Mouse (Mus musculus) small intestine, adult 2 months (tissue): ENCODE results near the gene Alkbh2.

Experiments used
- CTCF ChIP-seq: fragments of 200-500 bp; IDR thresholded peaks from 2 replicates; pipeline ENCODE4 v1.5.1; 2012; ENCODE audit warnings: low read depth, mild to moderate bottlenecking, control low read depth, inconsistent platforms, low read length, moderate library complexity, mixed read lengths; ENCODE audit not compliant: insufficient replicate concordance, insufficient read length; ENCODE audit errors: extremely low read depth
- POLR2A ChIP-seq: fragments of 200-500 bp; IDR thresholded peaks from 2 replicates; pipeline ENCODE4 v1.6.1; 2012; ENCODE audit warnings: low read depth, mild to moderate bottlenecking, control low read depth, inconsistent platforms, low read length, moderate library complexity

DNA sequence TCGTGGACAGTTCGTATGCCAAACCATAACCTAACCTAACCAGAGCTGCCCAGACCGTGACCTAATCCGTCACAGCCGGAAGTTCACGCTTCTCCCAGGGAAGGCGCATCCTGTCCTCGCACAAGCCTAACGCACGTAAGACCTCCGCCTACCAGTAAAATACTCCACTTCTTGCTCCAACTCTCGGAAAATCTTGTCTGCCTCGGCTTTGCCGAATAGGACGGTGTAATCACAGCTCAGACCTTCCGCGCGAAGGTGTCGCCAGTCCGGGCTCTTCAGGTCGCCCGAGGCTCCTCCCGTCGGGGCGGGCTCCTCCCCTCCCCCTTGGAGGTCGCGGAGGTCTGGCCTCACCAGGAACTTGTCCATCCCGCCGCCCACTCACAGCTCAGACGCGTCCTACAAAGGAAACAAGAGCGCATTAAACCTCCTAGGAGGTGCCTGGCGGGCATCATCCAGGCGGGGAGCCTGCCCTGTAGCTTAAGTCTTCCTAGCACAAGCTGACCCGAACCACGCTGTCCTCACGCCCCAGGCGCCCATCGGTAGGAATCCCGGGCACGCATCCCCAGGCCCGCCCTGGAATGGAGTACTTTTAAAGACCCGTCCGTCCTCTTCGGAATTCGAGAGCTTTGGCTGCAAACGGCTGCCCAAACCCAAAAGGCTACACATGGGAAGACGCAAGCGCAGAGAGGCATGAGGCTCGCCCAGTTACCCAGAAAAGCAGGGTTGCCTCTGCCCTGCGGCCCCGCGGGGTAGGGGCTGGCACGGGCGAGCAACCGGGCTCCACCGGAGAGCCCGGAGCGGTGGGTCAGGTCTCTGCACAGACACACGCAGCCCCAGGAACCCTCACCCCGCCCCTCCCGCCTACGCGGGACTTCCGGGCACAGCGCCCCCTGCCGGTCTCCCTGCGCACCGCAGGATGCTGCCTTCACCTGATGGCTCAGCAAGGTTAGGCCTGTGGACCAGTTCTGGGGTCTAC lies at the start of gene Alkbh2:
- peak; percentile 90 for TF ChIP-seq CTCF
- peak; percentile 42 for TF ChIP-seq POLR2A
